Mouse (Mus musculus) right cerebral cortex, postnatal 4 days (tissue): ENCODE measurements around the gene Pik3r1.

Source experiments
- DNase-seq: peaks from one replicate; pipeline ENCODE4 v3.0.0-alpha.2; 2022

Pik3r1 gene

GRCm38 (mm10) chr13:101736521-101737387 is 31.3 kb downstream of the Pik3r1 start:
- DNase-seq = no peak

GRCm38 (mm10) chr13:101735364-101736120 is 32.5 kb downstream of the Pik3r1 start:
- no peak for DNase-seq

GRCm38 (mm10) chr13:101734227-101734626 is 33.8 kb downstream of the Pik3r1 start:
- no peak for DNase-seq

- no peak for DNase-seq
These were observed 35.3 kb downstream of the Pik3r1 start for GRCm38 (mm10) chr13:101732675-101733074.

GRCm38 (mm10) chr13:101731777-101732176 is 36.2 kb downstream of the Pik3r1 start:
- DNase-seq = no peak

GRCm38 (mm10) chr13:101730351-101730750 is 37.7 kb downstream of the Pik3r1 start:
- no peak for DNase-seq

- no peak for DNase-seq
These were observed 38.6 kb downstream of the Pik3r1 start for GRCm38 (mm10) chr13:101729248-101730055.

- peak; percentile 48 for DNase-seq
These were observed 39.2 kb downstream of the Pik3r1 start for GRCm38 (mm10) chr13:101728816-101729215.

- DNase-seq = no peak
These were observed 39.7 kb downstream of the Pik3r1 start for GRCm38 (mm10) chr13:101728300-101728699.

- no peak for DNase-seq
These were observed 40.2 kb downstream of the Pik3r1 start for GRCm38 (mm10) chr13:101727837-101728236.

GRCm38 (mm10) chr13:101726922-101727321 is 41.1 kb downstream of the Pik3r1 start:
- no peak for DNase-seq

- DNase-seq = no peak
These were observed 46.0 kb downstream of the Pik3r1 start for GRCm38 (mm10) chr13:101721901-101722595.

GRCm38 (mm10) chr13:101721154-101721553 is 46.9 kb downstream of the Pik3r1 start:
- DNase-seq = no peak

GRCm38 (mm10) chr13:101719312-101719870 is 48.6 kb downstream of the Pik3r1 start:
- peak; percentile 92 for DNase-seq

GRCm38 (mm10) chr13:101718744-101719143 is 49.3 kb downstream of the Pik3r1 start:
- no peak for DNase-seq

- no peak for DNase-seq
These were observed 50.2 kb downstream of the Pik3r1 start for GRCm38 (mm10) chr13:101717836-101718235.

- DNase-seq = no peak
These were observed 54.5 kb downstream of the Pik3r1 start for GRCm38 (mm10) chr13:101713429-101714088.

- no peak for DNase-seq
These were observed 55.1 kb downstream of the Pik3r1 start for GRCm38 (mm10) chr13:101712720-101713428.

- DNase-seq = no peak
These were observed 55.9 kb downstream of the Pik3r1 start for GRCm38 (mm10) chr13:101712099-101712498.

- DNase-seq = no peak
These were observed 56.7 kb downstream of the Pik3r1 start for GRCm38 (mm10) chr13:101711301-101711700.

- DNase-seq = no peak
These were observed 58.2 kb downstream of the Pik3r1 start for GRCm38 (mm10) chr13:101709788-101710187.
